Mouse (Mus musculus): ENCODE measurements around the gene Ifnz.
"Not testable (repeated sequence)": the region's sequence is repeated elsewhere in the genome, so short reads cannot be mapped to it uniquely, and the experiment has no call there.

DNA sequence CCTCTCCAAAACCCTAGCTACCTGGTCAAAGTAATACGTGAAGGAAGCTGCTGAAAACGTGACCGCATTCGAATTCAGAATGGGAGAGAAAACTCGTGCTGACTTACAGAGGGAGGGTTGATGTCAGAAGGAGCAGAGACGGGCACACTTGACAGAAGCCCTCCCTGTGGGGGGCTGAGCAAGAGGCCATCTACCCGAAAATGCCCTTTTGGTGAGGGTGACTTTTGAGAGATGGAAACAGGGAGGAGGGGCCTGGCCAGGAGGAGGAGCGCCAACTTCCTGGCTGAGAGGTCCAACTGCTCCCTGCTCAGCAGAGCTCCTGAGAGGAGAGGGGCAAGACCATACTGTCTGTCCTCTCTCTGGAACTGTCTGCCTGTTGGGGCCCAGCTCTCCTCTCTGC is 23.3 kb downstream of the Ifnz start, which contains the start of gene Gm13288:
- not testable (repeated sequence) for TF ChIP-seq POLR2A (IDR thresholded peaks at IDR 0.05; ENCODE audit: borderline replicate concordance, extremely low read depth, low read depth, low read length); CTCF (IDR thresholded peaks at IDR 0.05; ENCODE audit: insufficient read depth, low read length)

Measured in lung, adult 2 months (tissue).